Mouse (Mus musculus) limb, embryonic 15.5 days (tissue): ENCODE measurements around the gene Zbtb25. TPM values are rescaled to one million over a fixed set of nuclear protein-coding genes. Genes with fewer than 3 reads are reported as not detected.

Experiments used
- ATAC-seq: fragments of 200-750 bp; cut with Nextera tagmentation; 2 replicates; pipeline ENCODE4 v1.8.0; 2017; ENCODE audit warnings: low read depth, moderate TSS enrichment; ENCODE audit not compliant: insufficient number of reproducible peaks, low FRiP score, low TSS enrichment
- H3K27ac ChIP-seq: fragments of 300-500 bp; sonication (generic); 2 replicates; pipeline ENCODE4 v1.5.1; 2015; ENCODE audit warnings: moderate library complexity, mild to moderate bottlenecking, inconsistent platforms
- H3K27me3 ChIP-seq: fragments of 300-500 bp; sonication (generic); 2 replicates; pipeline ENCODE4 v1.6.1; 2015; ENCODE audit warnings: inconsistent platforms
- H3K36me3 ChIP-seq: fragments of 300-500 bp; sonication (generic); 2 replicates; pipeline ENCODE4 v1.6.1; 2015; ENCODE audit warnings: inconsistent platforms
- H3K4me1 ChIP-seq: fragments of 300-500 bp; sonication (generic); 2 replicates; pipeline ENCODE4 v1.6.1; 2015; ENCODE audit warnings: inconsistent platforms
- H3K4me2 ChIP-seq: fragments of 300-500 bp; sonication (generic); 2 replicates; pipeline ENCODE4 v1.6.1; 2015; ENCODE audit warnings: mild to moderate bottlenecking, inconsistent platforms
- H3K4me3 ChIP-seq: fragments of 300-500 bp; sonication (generic); 2 replicates; pipeline ENCODE4 v1.5.1; 2015; ENCODE audit warnings: mild to moderate bottlenecking, inconsistent platforms
- H3K9ac ChIP-seq: fragments of 300-500 bp; sonication (generic); 2 replicates; pipeline ENCODE4 v1.6.1; 2015; ENCODE audit warnings: inconsistent platforms
- H3K9me3 ChIP-seq: fragments of 300-500 bp; sonication (generic); 2 replicates; pipeline ENCODE4 v1.6.1; 2016; ENCODE audit warnings: inconsistent platforms
- whole genome bisulfite sequencing: fragments of 180-500 bp; shearing (Covaris S2); methylation state at CpG from one replicate; pipeline ENCODE4 v1.1.7; 2015; 5-methylcytosine and 5-hydroxymethylcytosine counted together
- polyA plus RNA-seq: library from polyadenylated mRNA; unstranded; fragments of >200 nt; fragmentation: Nextera tagmentation; extraction: Ambion mirVana; gene quantifications from 2 replicates; pipeline ENCODE4 v1.2.1, GENCODE M21; 2015

The Zbtb25 gene
- polyA plus RNA-seq: 16.9 and 18.1 TPM in 2 replicates

DNA sequence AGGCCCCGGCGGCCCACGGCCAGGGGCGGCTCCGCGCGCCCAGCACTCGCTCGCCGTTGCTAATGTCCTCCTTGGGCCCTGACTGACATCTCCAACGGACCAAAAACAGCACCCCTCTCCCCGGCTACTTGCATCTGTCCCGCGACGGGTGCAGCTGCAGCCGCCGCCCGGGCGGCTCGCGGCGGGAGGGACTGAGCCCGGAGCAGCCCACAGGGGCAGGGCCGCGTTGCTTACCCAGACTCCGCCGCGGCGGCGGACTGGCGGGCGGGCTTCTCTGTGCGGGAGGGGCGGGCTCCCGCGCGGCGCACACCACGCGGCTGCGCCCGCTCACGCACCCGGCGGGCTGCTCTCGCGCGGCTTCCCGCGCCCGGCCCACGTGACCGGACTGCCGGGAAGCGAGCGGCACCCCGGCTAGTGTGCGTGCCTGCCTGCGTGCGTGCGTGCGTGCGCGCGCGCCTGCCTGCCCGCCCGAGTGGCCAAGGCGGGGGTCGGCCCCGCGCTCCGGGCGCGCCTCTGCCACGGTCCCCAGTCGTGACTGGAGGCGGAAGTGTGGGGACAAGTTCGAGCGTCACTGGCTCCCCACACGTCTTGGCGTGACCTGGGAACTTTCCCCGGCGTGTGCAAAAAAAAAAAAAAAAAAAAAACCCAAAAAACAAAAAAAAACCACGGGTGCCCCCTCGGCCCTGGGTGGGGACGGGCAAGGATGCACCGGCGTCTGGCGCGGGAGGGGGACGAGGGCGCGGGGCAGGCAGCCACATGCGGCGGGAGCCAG is at the start of gene Zbtb25:
TSS of gene Zbtb25 (minus strand) at position 397 of the 772 bp plus-strand sequence.
- no peaks in the 10 kb centered on the region for H3K9me3 ChIP-seq
- ATAC-seq: peak; percentile 81
- peak within 1 kb of the TSS; percentile 73 for H3K4me2 ChIP-seq
- H3K4me3 ChIP-seq: peak within 1 kb of the TSS; percentile 98
- under 1% methylated on average over 83 of the region's 96 CpGs for WGBS
- H3K9ac ChIP-seq: peak within 1 kb of the TSS; percentile 99
- peaks cover 46% of the 10 kb centered on the region for H3K4me1 ChIP-seq
- peak within 1 kb of the TSS; percentile 100 for H3K27ac ChIP-seq
- no peaks in the 10 kb centered on the region for H3K36me3 ChIP-seq
- H3K27me3 ChIP-seq: no peaks in the 10 kb centered on the region

GRCm38 (mm10) chr12:76418346-76418745 is 48.9 kb upstream of the Zbtb25 start:
- no peak for ATAC-seq
- Histone ChIP-seq H3K4me3 (no peak overlapping the region), H3K4me1 (peaks cover 6% of the 10 kb centered on the region; the same call in 1 of the 2 replicates), H3K4me2 (no peak overlapping the region), H3K36me3 (no peaks in the 10 kb centered on the region), H3K27me3 (no peaks in the 10 kb centered on the region), H3K27ac (no peak overlapping the region), H3K9me3 (no peaks in the 10 kb centered on the region), H3K9ac (no peak overlapping the region)
- WGBS: 93% methylated on average over 5 of the region's 5 CpGs

DNA sequence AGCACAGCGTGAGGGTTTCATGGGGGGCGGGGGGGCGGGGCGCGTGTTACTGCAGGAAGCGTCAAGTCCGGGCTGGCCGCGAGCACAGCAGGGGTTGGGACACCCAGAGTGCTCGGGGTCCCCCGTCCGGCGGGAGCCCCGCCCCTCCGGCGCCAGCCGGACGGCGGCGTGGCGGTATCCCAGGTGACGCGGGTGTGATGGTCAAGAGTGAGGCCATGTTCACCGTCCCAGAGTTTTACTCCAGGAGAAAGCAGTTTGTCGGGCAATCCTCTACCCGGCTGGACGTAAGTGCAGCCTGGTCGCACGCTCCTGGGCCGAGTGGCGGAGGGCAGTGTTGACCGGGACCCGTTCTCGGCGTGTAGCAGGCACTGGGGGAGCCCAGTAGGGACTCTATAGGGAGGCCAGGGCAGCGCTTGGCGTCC is 48.0 kb upstream of the Zbtb25 start, which contains the start of gene Ppp1r36:
TSS of gene Ppp1r36 (plus strand) at position 106 of the 422 bp plus-strand sequence.
- Histone ChIP-seq H3K27ac (0 out of 2 replicates have a peak within 1 kb of the TSS, but pooled peaks have one; percentile 8), H3K4me3 (peak within 1 kb of the TSS; percentile 45), H3K9me3 (no peaks in the 10 kb centered on the region), H3K9ac (peak within 1 kb of the TSS; percentile 21; the same call in 1 of the 2 replicates), H3K4me1 (peaks cover 6% of the 10 kb centered on the region; the same call in 1 of the 2 replicates), H3K27me3 (no peaks in the 10 kb centered on the region), H3K36me3 (no peaks in the 10 kb centered on the region), H3K4me2 (peak within 1 kb of the TSS; percentile 86)
- WGBS: 1% methylated on average over 37 of the region's 37 CpGs
- ATAC-seq: 0 out of 2 replicates have a peak, but pooled peaks have one; percentile 61

- 76% methylated on average over 12 of the region's 12 CpGs for WGBS
- H3K4me3 ChIP-seq: no peak overlapping the region
- H3K4me1 ChIP-seq: peaks cover 6% of the 10 kb centered on the region; the same call in 1 of the 2 replicates
- H3K27ac ChIP-seq: no peak overlapping the region
- H3K27me3 ChIP-seq: no peaks in the 10 kb centered on the region
- no peak overlapping the region for H3K4me2 ChIP-seq
- H3K36me3 ChIP-seq: no peaks in the 10 kb centered on the region
- no peak overlapping the region for H3K9ac ChIP-seq
- H3K9me3 ChIP-seq: no peaks in the 10 kb centered on the region
- ATAC-seq: no peak
These were observed 46.1 kb upstream of the Zbtb25 start for GRCm38 (mm10) chr12:76415383-76416010.

DNA sequence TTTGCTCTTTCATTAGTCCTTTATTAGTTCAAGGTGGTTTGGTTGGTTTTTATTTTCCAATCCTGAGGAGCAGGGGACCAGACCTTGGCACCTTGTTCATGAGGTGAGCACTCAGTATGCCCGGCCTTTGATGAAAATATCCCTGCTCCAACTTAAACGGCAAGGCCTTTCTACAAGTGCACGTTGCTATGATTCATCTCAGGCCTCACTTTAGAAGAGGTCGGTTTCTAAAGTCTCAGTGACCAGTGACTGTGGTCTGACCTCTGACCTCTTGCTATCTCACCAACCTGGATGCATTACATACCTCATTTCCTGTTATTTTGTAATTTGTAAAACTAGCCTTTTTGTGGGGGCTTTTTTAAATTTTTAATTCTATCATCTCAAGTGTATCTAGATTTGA is 39.8 kb upstream of the Zbtb25 start:
- Histone ChIP-seq H3K27ac (no peak overlapping the region), H3K9me3 (no peaks in the 10 kb centered on the region), H3K9ac (no peak overlapping the region), H3K36me3 (no peaks in the 10 kb centered on the region), H3K4me3 (no peak overlapping the region), H3K4me1 (peaks cover 21% of the 10 kb centered on the region), H3K27me3 (peaks cover 29% of the 10 kb centered on the region), H3K4me2 (no peak overlapping the region)
- WGBS: 30% methylated on average over 4 of the region's 4 CpGs
- ATAC-seq: no peak

- no peaks in the 10 kb centered on the region for H3K36me3 ChIP-seq
- H3K27ac ChIP-seq: no peak overlapping the region
- H3K4me1 ChIP-seq: peaks cover 28% of the 10 kb centered on the region
- 40% methylated on average over 1 of the region's 1 CpGs for WGBS
- peaks cover 29% of the 10 kb centered on the region for H3K27me3 ChIP-seq
- no peak for ATAC-seq
- H3K4me3 ChIP-seq: no peak overlapping the region
- H3K9me3 ChIP-seq: no peaks in the 10 kb centered on the region
- no peak overlapping the region for H3K9ac ChIP-seq
- no peak overlapping the region for H3K4me2 ChIP-seq
These were observed 37.8 kb upstream of the Zbtb25 start for GRCm38 (mm10) chr12:76407184-76407583.

GRCm38 (mm10) chr12:76405971-76406370 is 36.6 kb upstream of the Zbtb25 start:
- peaks cover 28% of the 10 kb centered on the region for H3K4me1 ChIP-seq

GRCm38 (mm10) chr12:76405183-76405970 is 36.0 kb upstream of the Zbtb25 start:
- Histone ChIP-seq H3K4me1 (peaks cover 28% of the 10 kb centered on the region), H3K27me3 (peaks cover 29% of the 10 kb centered on the region), H3K36me3 (no peaks in the 10 kb centered on the region), H3K4me3 (peak overlapping the region; percentile 77), H3K9ac (no peak overlapping the region), H3K9me3 (no peaks in the 10 kb centered on the region), H3K27ac (no peak overlapping the region), H3K4me2 (peak overlapping the region; percentile 91)
- 4% methylated on average over 64 of the region's 64 CpGs for WGBS
- no peak for ATAC-seq

More at GRCm38 (mm10) chr12:76405971-76406370, 36.6 kb upstream of the Zbtb25 start:
- Histone ChIP-seq H3K4me3 (peak overlapping the region; percentile 77), H3K9ac (no peak overlapping the region), H3K27me3 (peaks cover 29% of the 10 kb centered on the region), H3K9me3 (no peaks in the 10 kb centered on the region), H3K36me3 (no peaks in the 10 kb centered on the region), H3K4me2 (peak overlapping the region; percentile 91), H3K27ac (no peak overlapping the region)
- ATAC-seq: no peak
- WGBS: 4% methylated on average over 23 of the region's 23 CpGs

- peaks cover 29% of the 10 kb centered on the region for H3K27me3 ChIP-seq
These were observed 35.4 kb upstream of the Zbtb25 start for GRCm38 (mm10) chr12:76404836-76405182.

GRCm38 (mm10) chr12:76403886-76404537 is 34.6 kb upstream of the Zbtb25 start, which contains the start of gene Hspa2:
Gene Hspa2 (plus strand): TSS chr12:76404176.
- Histone ChIP-seq H3K4me2 (peak within 1 kb of the TSS; percentile 91), H3K27ac (peak within 1 kb of the TSS; percentile 97), H3K27me3 (peaks cover 29% of the 10 kb centered on the region), H3K4me1 (peaks cover 28% of the 10 kb centered on the region), H3K36me3 (no peaks in the 10 kb centered on the region), H3K9me3 (no peaks in the 10 kb centered on the region), H3K9ac (peak within 1 kb of the TSS; percentile 47), H3K4me3 (peak within 1 kb of the TSS; percentile 77)
- peak; percentile 97 for ATAC-seq
- under 1% methylated on average over 54 of the region's 54 CpGs for WGBS

More at GRCm38 (mm10) chr12:76404836-76405182, 35.4 kb upstream of the Zbtb25 start:
- peak overlapping the region; percentile 91 for H3K4me2 ChIP-seq
- no peaks in the 10 kb centered on the region for H3K36me3 ChIP-seq
- H3K9ac ChIP-seq: no peak overlapping the region
- H3K4me1 ChIP-seq: peaks cover 28% of the 10 kb centered on the region
- ATAC-seq: no peak
- 8% methylated on average over 20 of the region's 20 CpGs for WGBS
- no peak overlapping the region for H3K27ac ChIP-seq
- peak overlapping the region; percentile 77 for H3K4me3 ChIP-seq
- no peaks in the 10 kb centered on the region for H3K9me3 ChIP-seq
